Mouse (Mus musculus): ENCODE measurements around the gene March1.

March1 gene

GRCm38 (mm10) chr8:65617871-65618751 is at the start of gene March1:
Gene March1, plus strand, starts transcription at chr8:65617900.
- DNase-seq (ENCODE audit: low spot score), result no peak

GRCm38 (mm10) chr8:65586909-65587308 is 30.8 kb upstream of the March1 start:
- no peak for DNase-seq (ENCODE audit: low spot score)

- peak; percentile 60 for DNase-seq (ENCODE audit: low spot score)
Measured at GRCm38 (mm10) chr8:65603241-65603640, 14.5 kb upstream of the March1 start.

DNA sequence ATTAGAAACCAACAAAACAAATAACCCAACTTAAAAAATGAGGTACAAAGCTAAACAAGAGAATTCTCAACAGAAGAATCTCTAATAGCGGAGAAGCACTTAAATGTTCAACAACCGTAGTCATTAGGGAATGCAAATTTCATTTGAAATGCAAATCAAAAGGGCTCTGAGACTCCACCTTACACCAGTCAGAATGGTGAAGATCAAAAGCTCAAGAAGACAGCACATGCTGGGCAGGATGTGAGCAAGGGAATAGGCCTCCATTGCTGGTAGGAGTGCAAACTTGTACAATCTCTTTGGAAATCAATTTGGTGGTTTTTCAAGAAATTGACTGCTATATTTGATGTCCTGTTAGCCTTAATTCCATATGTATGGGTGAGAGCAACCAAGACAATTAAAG is 8.2 kb upstream of the March1 start:
- DNase-seq (ENCODE audit: low spot score), result no peak

DNA sequence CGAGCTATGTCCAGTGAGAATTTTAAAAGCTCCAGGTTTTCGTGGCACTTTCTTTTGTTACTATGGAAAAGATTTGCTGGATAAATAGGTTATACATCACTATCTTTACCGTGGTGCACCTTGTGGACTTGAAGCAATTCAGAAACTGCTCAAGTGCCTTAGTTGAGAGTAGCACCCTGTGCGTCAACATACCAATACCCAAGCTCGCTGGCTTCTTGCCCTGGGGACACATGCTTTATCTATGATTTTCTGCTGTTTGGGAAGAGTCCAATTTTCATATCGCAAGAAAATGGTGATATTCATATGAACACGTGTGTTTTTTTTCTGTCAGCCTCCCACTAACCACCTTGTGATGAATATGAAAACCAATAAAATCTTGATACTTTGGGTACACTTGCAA is 1.3 kb downstream of the March1 start:
- no peak for DNase-seq (ENCODE audit: low spot score)

DNA sequence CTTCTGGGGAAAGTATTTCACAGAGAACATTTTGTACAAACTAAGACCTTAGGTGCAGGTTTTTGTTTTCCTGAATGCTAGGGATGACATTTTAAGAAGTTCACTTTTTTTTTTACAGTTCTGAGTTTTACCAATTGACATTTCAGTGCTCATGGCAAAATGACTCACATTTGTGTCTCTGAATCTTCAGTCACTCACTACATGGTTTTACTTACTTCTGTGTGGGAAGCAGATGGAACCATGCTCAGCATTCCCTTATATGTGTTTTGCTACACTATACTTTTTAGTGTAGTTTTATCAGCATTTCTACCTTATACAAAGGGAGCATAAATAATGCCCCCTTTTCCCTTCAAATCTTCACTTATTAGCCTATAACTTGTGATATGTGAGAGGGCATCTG is 27.2 kb downstream of the March1 start:
- no peak for DNase-seq (ENCODE audit: low spot score)

DNA sequence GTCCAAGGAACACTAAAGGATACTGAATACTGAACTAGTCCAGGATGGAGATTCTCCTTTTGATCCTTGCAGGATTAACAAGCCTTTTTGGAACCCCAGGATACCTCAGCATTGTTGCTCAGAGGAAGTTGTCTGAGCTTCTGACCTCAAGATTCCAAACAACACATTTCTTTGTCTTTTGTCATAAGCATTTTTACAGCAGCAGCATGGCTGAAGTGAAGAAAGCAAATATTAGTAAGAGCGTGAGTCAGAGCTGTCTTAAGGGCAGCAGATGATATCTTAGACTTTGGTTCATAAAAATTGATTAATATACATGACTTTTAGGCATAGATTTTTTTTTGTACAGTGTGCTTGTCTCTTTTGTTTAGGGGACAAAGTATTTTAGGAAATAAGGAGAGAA is 27.8 kb downstream of the March1 start:
- DNase-seq (ENCODE audit: low spot score), result no peak

- DNase-seq (ENCODE audit: low spot score), result no peak
Measured at GRCm38 (mm10) chr8:65645945-65646344, 28.2 kb downstream of the March1 start.

GRCm38 (mm10) chr8:65655924-65656323 is 38.2 kb downstream of the March1 start:
- DNase-seq (ENCODE audit: low spot score), result no peak

- no peak for DNase-seq (ENCODE audit: low spot score)
Measured at GRCm38 (mm10) chr8:65661885-65662284, 44.2 kb downstream of the March1 start.

GRCm38 (mm10) chr8:65665786-65666185 is 48.1 kb downstream of the March1 start:
- DNase-seq (ENCODE audit: low spot score), result no peak

DNA sequence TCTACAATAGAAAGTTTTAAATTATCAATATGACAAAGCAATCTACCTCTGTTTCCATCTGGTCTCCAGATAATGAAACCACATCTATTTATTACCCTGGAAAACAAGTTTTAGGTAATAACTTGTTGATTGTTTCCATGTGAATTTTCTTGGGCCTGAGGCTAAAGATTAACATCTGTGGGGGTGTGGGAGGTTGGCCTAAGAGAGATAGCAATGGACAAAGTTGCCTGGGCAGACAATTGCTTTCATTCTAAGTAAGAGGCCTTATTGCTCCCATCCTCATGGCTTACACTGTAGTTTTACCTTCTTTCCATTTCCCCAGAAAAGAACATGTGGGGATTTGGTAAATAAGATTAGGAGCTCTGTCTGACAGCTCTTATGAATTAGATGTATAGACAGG is 125.4 kb downstream of the March1 start:
- no peak for DNase-seq (ENCODE audit: low spot score)

DNA sequence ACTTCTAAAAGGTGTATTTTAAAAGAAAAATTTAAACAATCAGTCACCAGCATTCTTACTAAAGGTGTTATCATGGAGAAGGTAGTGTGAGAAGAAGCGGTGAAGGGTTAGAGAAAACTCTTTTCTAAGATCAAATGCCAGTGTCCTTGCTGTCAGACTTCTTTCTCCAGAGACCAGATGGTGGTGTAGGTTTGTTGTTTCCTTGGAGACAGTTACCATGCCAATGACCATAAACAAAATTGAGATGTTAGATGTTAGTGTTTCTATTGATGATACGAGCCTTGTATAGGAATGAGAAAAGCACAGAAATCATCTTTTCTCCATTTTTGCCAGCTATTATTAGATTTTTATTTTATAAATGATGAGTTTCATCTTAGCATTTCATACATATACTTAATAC is 158.1 kb downstream of the March1 start:
- no peak for DNase-seq (ENCODE audit: low spot score)

- no peak for DNase-seq (ENCODE audit: low spot score)
Measured at GRCm38 (mm10) chr8:65781156-65781555, 163.5 kb downstream of the March1 start.

GRCm38 (mm10) chr8:65812971-65813370 is 195.3 kb downstream of the March1 start:
- no peak for DNase-seq (ENCODE audit: low spot score)

GRCm38 (mm10) chr8:65922294-65923019 is 304.8 kb downstream of the March1 start:
- no peak for DNase-seq (ENCODE audit: low spot score)

DNA sequence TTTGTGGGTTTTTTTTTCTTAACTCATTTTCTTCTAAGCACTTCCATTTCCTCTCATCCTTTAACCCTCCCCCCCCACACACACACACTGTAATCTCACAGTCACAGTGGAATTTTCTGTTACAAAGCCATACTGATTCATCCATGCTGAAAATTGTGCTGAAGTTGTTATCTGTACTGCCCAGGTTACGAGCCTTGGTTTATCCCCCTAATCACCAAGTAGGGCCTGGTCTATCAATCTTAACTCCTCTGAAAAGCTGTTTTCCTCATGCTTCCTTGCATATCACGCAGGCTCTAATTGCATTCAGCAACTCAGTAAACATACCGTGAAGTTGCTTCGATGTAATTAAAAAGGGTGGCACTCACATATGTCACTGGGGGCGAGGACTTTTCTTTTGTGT is 339.2 kb downstream of the March1 start:
- no peak for DNase-seq (ENCODE audit: low spot score)

DNA sequence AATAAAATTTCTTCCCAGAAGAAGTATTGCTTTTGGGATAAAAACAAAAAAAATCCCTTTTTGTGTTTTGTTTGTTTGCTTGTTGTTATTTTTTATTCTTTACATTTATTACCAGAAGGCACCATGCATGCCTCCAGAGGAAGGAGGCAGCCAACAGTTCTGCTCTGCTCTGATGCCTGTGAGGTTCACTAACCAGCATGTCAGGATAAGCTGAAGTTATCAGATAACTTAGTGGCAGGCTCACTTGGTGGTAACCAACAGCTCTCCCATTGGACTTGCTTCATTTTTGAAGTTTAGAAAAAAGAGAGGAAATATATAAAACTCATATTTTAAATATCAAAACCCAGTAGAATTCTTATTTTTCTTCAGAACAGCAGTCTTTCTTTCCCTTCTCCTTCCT is 339.8 kb downstream of the March1 start:
- DNase-seq (ENCODE audit: low spot score), result no peak

DNA sequence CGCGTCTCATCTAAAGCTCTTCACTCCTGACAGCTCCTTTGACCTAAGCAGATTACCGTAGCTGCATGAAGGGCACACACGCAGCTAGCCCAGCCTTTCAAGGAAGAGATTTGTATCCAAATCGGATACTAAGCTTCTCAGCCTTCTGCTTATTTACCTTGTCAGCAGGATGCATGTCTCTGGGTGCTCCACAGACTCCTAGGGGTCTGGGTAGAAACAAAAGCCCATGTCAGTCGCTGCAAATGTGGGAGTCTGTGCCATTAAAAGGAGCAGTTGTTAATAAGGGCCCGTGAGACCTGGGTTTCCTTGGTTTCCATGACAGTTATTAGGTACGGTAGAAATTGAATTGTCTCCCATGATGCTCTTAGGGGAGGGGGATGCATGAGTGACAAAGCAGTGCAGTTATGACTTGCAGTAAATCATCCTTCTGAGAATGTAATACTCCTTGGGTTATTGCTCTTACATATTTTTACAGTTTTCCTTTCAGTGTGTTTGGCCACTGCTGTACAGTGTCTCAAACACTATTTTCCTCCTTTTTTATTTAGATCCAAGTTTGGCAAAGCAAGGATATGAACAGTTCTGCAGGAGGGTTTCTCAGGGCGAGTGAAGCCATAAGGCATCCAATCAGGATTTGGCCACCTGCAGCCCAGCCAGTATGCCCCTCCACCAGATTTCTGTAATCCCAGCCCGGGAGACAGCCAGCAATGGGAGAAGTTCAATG is 349.0 kb downstream of the March1 start:
- DNase-seq (ENCODE audit: low spot score), result no peak

- DNase-seq (ENCODE audit: low spot score), result no peak
Measured at GRCm38 (mm10) chr8:65967223-65967778, 349.6 kb downstream of the March1 start.

GRCm38 (mm10) chr8:65976905-65977304 is 359.2 kb downstream of the March1 start:
- no peak for DNase-seq (ENCODE audit: low spot score)

GRCm38 (mm10) chr8:65982039-65982438 is 364.3 kb downstream of the March1 start:
- no peak for DNase-seq (ENCODE audit: low spot score)

All from adipocyte (in vitro differentiated cells).